Mouse (Mus musculus): ENCODE measurements around the gene Gm7735.
"Not testable (repeated sequence)": the region's sequence is repeated elsewhere in the genome, so short reads cannot be mapped to it uniquely, and the experiment has no call there.

Gm7735 gene

DNA sequence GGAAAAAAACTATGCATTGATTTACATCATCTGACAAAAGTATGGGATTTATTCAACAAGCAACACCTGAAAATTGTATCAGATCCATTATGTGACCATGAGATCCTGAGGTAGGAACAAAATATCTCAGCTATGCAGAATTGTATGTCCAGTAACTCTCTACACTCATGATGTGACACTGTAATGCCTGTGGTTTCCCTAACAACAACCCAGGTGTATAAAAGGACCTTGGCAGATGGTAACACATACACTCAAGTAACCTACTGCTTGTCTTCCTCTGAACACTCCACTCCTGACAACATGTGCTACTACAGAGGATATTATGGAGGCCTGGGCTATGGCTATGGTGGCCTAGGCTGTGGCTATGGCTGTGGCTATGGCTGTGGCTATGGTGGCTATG lies at the start of gene Gm7735:
TSS of gene Gm7735 (plus strand) at position 301 of the 400 bp plus-strand sequence.
- not testable (repeated sequence) for DNase-seq (ENCODE audit: low spot score in 2 of 2)

DNA sequence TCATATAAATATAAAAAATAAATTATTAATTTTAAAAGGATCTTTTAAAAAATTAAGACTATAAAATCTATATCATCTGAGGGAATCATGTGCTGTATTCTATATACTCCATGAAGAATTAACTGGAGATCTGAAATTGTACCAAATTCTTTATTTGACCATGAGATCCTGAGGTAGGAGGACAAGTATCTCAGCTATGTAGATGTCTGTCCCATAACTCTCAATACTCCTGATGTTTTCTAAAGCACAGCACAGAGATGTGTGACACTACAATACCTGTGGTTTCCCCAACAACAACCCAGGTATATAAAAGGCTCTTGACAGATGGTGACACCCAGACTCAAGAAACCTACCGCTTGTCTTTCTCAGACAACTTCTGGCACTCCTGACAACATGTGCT lies 28.7 kb upstream of the Gm7735 start, which contains the start of gene Gm6358:
TSS of gene Gm6358 (plus strand) at position 301 of the 400 bp plus-strand sequence.
- DNase-seq (ENCODE audit: low spot score in 2 of 2), result no peak

DNA sequence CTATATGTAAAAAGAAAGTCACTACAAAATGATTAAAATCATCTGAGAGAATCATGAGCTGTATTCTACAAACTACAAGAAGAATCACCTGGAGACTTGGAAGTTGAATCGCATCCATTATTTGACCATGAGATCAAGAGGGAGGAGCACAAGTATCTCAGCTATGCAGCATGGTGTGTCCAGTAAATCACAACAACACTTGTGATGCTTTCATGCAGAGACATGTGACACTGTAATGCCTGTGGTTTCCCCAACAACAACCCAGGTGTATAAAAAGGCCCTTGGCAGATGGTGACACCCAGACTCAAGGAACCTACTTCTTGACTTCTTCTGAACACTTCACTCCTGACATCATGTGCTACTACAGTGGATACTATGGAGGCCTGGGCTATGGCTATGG lies 18.5 kb upstream of the Gm7735 start, which contains the start of gene Gm10061:
TSS of gene Gm10061 (plus strand) at position 301 of the 400 bp plus-strand sequence.
- no peak for DNase-seq (ENCODE audit: low spot score in 2 of 2)

DNA sequence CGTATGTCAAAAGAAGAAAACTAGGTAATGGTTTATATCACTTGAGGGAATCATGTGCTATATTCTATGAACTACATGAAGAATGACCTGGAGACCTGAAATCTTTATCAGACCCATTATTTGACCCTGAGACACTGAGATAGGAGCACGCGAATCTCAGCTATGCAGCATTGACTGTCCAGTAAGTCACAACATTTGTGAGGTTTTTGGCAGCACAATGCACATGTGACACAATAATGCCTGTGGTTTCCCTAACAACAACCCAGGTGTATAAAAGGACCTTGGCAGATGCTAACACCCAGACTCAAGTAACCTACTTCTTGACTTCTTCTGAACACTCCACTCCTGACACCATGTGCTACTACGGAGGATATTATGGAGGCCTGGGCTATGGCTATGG lies 11.6 kb upstream of the Gm7735 start, which contains the start of gene Gm9789:
TSS of gene Gm9789 (plus strand) at position 301 of the 400 bp plus-strand sequence.
- no peak for DNase-seq (ENCODE audit: low spot score in 2 of 2)

DNA sequence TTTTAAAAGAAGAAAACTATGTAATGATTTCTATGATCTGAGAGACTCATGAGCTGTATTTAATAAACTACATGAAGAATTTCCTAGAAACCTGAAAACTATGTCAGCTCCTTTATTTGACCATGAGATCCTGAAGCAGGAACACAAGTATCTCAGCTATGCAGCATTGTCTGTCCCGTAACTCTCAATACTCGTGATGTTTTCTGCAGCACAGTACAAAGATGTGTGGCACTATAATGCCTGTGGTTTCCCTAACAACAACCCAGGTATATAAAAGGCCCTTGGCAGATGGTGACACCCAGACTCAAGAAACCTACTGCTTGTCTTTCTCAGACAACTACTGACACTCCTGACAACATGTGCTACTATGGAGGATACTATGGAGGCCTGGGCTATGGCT lies 5.1 kb downstream of the Gm7735 start, which contains the start of gene 1110057P08Rik:
TSS of gene 1110057P08Rik (plus strand) at position 301 of the 400 bp plus-strand sequence.
- no peak for DNase-seq (ENCODE audit: low spot score in 2 of 2)

DNA sequence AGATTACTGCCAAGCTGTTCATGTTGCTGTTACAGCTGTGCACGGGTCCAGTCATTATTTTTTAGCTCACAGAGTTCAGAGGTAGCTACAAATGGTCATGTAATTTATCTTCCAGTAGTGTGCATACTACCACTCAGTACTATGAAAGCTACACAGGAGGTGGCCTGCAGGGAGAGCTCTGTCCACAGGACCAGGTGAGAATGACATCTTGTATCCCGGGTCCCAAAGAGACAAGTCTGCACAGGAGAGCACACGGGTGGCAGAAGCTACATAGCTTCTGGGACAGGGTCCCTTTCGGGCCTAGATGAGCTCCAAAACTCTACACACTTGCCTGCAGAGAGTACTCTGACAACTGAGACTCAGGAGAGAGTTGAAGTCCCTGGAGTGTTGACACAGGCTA lies 19.3 kb downstream of the Gm7735 start:
- DNase-seq (ENCODE audit: low spot score in 2 of 2), result no peak

DNA sequence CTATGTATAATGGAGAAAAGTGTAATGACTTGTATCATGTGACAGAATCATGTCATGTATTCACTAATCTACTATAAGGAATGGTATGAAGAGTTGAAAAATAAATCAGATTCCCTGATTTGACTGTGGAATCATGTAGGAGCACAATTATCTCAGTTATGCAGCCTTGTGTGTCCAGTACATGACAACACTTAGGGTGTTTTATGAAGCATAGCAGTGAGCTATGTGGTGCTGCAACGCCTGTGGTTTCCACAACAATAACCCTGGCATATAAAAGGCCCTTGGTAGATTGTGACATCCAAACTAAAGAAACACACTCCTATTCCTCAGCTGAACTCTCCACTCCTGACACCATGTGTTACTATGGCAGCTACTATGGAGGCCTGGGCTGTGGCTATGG lies 36.3 kb downstream of the Gm7735 start, which contains the start of gene Krtap20-2:
TSS of gene Krtap20-2 (plus strand) at position 301 of the 400 bp plus-strand sequence.
- DNase-seq (ENCODE audit: low spot score in 2 of 2), result no peak
